9 mouse cellular contexts compared by ENCODE assay signal in the genomic region with DNA sequence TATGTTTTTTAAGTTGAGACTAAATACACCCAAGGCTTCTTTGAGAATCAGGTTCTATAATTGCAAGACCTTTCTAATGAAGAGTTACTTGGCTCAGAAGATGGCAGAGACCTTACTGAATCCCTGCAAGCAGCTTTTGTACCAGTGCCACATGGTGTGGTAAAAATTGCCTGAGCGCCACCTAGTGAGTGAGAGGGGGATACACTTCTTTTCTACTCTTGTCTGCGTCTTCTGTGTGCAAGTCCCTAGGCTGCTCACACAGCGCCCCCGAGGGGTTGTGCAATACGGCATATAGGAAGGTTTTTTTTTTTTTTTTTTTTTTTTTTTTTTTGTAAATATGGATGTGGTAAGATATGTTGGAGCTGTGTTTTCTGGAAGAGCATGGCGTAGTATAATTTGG. TPM values are rescaled to one million over a fixed set of nuclear protein-coding genes. Genes with fewer than 3 reads are reported as not detected.
DNase-seq lines count a peak whose midpoint lies in the region; ATAC-seq and TF ChIP-seq lines count a peak whose summit lies in the region.
"Had no signal": no experiment of that assay in that cellular context is flagged by ENCODE, and none has a peak within 500 bp of the region (broad histone marks: within the 10 kb centered on the region; RNA-seq: fewer than 3 reads in every experiment).

No protein-coding gene starts in this region.

- peak; percentile 46; the same call in 1 of the 2 replicates for ATAC-seq in kidney, embryonic 14.5 days (ENCODE audit: low FRiP score, low TSS enrichment)
- peak; percentile 51; the same call in 1 of the 2 replicates for ATAC-seq in neural tube, embryonic 15.5 days (ENCODE audit: low FRiP score)

- no peak for TF ChIP-seq POLR2A in liver, adult 2 months (IDR thresholded peaks at IDR 0.05; ENCODE audit: extremely low read depth, insufficient read depth, low read length)

- no peaks in the 10 kb centered on the region for H3K27me3 ChIP-seq in kidney, embryonic 14.5 days (ENCODE audit: control insufficient read depth, insufficient read depth, low read length)
- no peaks in the 10 kb centered on the region; the same call in 1 of the 2 replicates for H3K27me3 ChIP-seq in liver, adult 2 months (ENCODE audit: control insufficient read depth, insufficient read depth, low read length)
- no peaks in the 10 kb centered on the region for H3K27me3 ChIP-seq in neural tube, embryonic 15.5 days (replicated peaks)
- H3K27me3 ChIP-seq: embryonic facial prominence, embryonic 12.5 days had no signal

- no peaks in the 10 kb centered on the region for H3K9me3 ChIP-seq in kidney, embryonic 14.5 days (ENCODE audit: control insufficient read depth, low read length)
- no peaks in the 10 kb centered on the region for H3K9me3 ChIP-seq in neural tube, embryonic 15.5 days (replicated peaks)
- H3K9me3 ChIP-seq: embryonic facial prominence, embryonic 12.5 days had no signal

- DNase-seq in 3T3-L1 (ENCODE audit: low read depth, low spot score) (peak; percentile 90), ZHBTc4 (ENCODE audit: low read depth, low spot score) (peak; percentile 89)
- DNase-seq in embryo, embryonic 10 days (ENCODE audit: low spot score) = peak; percentile 82
- DNase-seq in heart, adult 8-10 months (ENCODE audit: low spot score) = peak; percentile 46
- DNase-seq in liver, adult 2 months (ENCODE audit: extremely low read depth, low read depth, low spot score) = peak; percentile 66
- DNase-seq in thymus, adult 18-20 months = peak; percentile 65 to 71

- 16% methylated on average over 6 of the region's 6 CpGs for WGBS in kidney, embryonic 14.5 days
- WGBS in liver, adult 2 months = 14% methylated on average over 6 of the region's 6 CpGs
- 30% methylated on average over 6 of the region's 6 CpGs for whole genome bisulfite sequencing in neural tube, embryonic 15.5 days

- H3K27ac ChIP-seq in kidney, embryonic 14.5 days (ENCODE audit: low read depth, low read length) = no peak overlapping the region
- no peak overlapping the region for H3K27ac ChIP-seq in liver, adult 2 months (replicated peaks; ENCODE audit: insufficient read depth, low read depth, low read length)
- no peak overlapping the region for H3K27ac ChIP-seq in neural tube, embryonic 15.5 days (replicated peaks)
- H3K27ac ChIP-seq: embryonic facial prominence, embryonic 12.5 days had no signal

- H3K4me3 ChIP-seq in kidney, embryonic 14.5 days (ENCODE audit: low read length) = no peak overlapping the region
- H3K4me3 ChIP-seq in liver, adult 2 months (ENCODE audit: insufficient read depth, low read depth, low read length) = no peak overlapping the region
- no peak overlapping the region for H3K4me3 ChIP-seq in neural tube, embryonic 15.5 days (replicated peaks)
- H3K4me3 ChIP-seq: embryonic facial prominence, embryonic 12.5 days had no signal

- H3K79me2 ChIP-seq in liver, adult 2 months (ENCODE audit: control insufficient read depth, insufficient read depth, low read length) = no peaks in the 10 kb centered on the region

- H3K4me1 ChIP-seq in kidney, embryonic 14.5 days (ENCODE audit: control insufficient read depth, insufficient read depth, low read length) = no peaks in the 10 kb centered on the region
- no peaks in the 10 kb centered on the region for H3K4me1 ChIP-seq in liver, adult 2 months (ENCODE audit: control insufficient read depth, insufficient read depth, low read length)
- no peaks in the 10 kb centered on the region for H3K4me1 ChIP-seq in neural tube, embryonic 15.5 days
- H3K4me1 ChIP-seq: embryonic facial prominence, embryonic 12.5 days had no signal

- H3K36me3 ChIP-seq in kidney, embryonic 14.5 days (ENCODE audit: control insufficient read depth, insufficient read depth, low read length) = no peaks in the 10 kb centered on the region
- H3K36me3 ChIP-seq in liver, adult 2 months (ENCODE audit: control insufficient read depth, insufficient read depth, low read length) = no peaks in the 10 kb centered on the region
- H3K36me3 ChIP-seq in neural tube, embryonic 15.5 days = no peaks in the 10 kb centered on the region
- H3K36me3 ChIP-seq: embryonic facial prominence, embryonic 12.5 days had no signal

- H3K4me2 ChIP-seq in kidney, embryonic 14.5 days (replicated peaks; ENCODE audit: low read depth, low read length) = no peak overlapping the region
- H3K4me2 ChIP-seq in neural tube, embryonic 15.5 days = no peak overlapping the region
- H3K4me2 ChIP-seq: embryonic facial prominence, embryonic 12.5 days had no signal

- peak; percentile 73 for TF ChIP-seq CTCF in liver, adult 2 months (IDR thresholded peaks at IDR 0.05; ENCODE audit: low read depth, low read length)

- no peak overlapping the region for H3K9ac ChIP-seq in kidney, embryonic 14.5 days (ENCODE audit: low read depth, low read length)
- H3K9ac ChIP-seq in liver, adult 2 months (ENCODE audit: low read depth, low read length) = no peak overlapping the region
- no peak overlapping the region for H3K9ac ChIP-seq in neural tube, embryonic 15.5 days (replicated peaks)
- H3K9ac ChIP-seq: embryonic facial prominence, embryonic 12.5 days had no signal

RNA-seq across cellular contexts. Expression of a gene that starts 13.5 kb away (rescaled TPM):
- total RNA-seq in heart, adult 8-10 months (2022) = under 1 TPM in 2 of 4 experiments, not detected in 2; 0.09 to 0.14 TPM
- polyA plus RNA-seq in kidney, embryonic 14.5 days (2014; fragmentation: Nextera tagmentation; extraction: Ambion mirVana) = 0.07 TPM in 1 of 2 replicates, not detected in the other
- not detected in 2 replicates for total RNA-seq in liver, adult 2 months (2014; rRNA removed)
- not detected in 2 replicates for polyA plus RNA-seq in liver, adult 2 months (2012; rRNA removed)
- polyA plus RNA-seq in neural tube, embryonic 15.5 days (2015; fragmentation: Nextera tagmentation; extraction: Ambion mirVana) = 0.09 and 21.1 TPM in 2 replicates

RNA-seq across cellular contexts. Expression of a gene that starts 32.2 kb away (rescaled TPM):
- total RNA-seq in heart, adult 8-10 months (2022) = not detected
- polyA plus RNA-seq in kidney, embryonic 14.5 days (2014; fragmentation: Nextera tagmentation; extraction: Ambion mirVana) = not detected in 2 replicates
- not detected in 2 replicates for total RNA-seq in liver, adult 2 months (2014; rRNA removed)
- polyA plus RNA-seq in liver, adult 2 months (2012; rRNA removed) = not detected in 2 replicates
- polyA plus RNA-seq in neural tube, embryonic 15.5 days (2015; fragmentation: Nextera tagmentation; extraction: Ambion mirVana) = not detected in 2 replicates
- polyA plus RNA-seq: embryonic facial prominence, embryonic 12.5 days had no signal

RNA-seq across cellular contexts. Expression of a gene that starts 35.7 kb away (rescaled TPM):
- total RNA-seq in heart, adult 8-10 months (2022) = not detected
- polyA plus RNA-seq in kidney, embryonic 14.5 days (2014; fragmentation: Nextera tagmentation; extraction: Ambion mirVana) = not detected in 2 replicates
- 0.18 TPM in 1 of 2 replicates, not detected in the other for total RNA-seq in liver, adult 2 months (2014; rRNA removed)
- polyA plus RNA-seq in liver, adult 2 months (2012; rRNA removed) = not detected in 2 replicates
- polyA plus RNA-seq in neural tube, embryonic 15.5 days (2015; fragmentation: Nextera tagmentation; extraction: Ambion mirVana) = not detected in 2 replicates
- polyA plus RNA-seq: embryonic facial prominence, embryonic 12.5 days had no signal
